Mouse (Mus musculus): ENCODE results near the gene 4933411K16Rik. TPM values are rescaled to one million over a fixed set of nuclear protein-coding genes. Genes with fewer than 3 reads are reported as not detected.

The 4933411K16Rik gene
- polyA plus RNA-seq, 1 experiment from 2014 or later, result 0.15 TPM

- no peak overlapping the region for H3K4me3 ChIP-seq
- peak overlapping the region; percentile 62 for H3K27ac ChIP-seq
- no peaks in the 10 kb centered on the region for H3K9me3 ChIP-seq
- H3K36me3 ChIP-seq, result no peaks in the 10 kb centered on the region
- no peak for DNase-seq (ENCODE audit: low spot score)
- no peaks in the 10 kb centered on the region for H3K27me3 ChIP-seq (ENCODE audit: insufficient read depth, poor library complexity, severe bottlenecking)
- H3K4me1 ChIP-seq, result peaks cover 66% of the 10 kb centered on the region
- 43% methylated on average over 4 of the region's 4 CpGs for WGBS
Observed at GRCm38 (mm10) chr19:42019011-42019522, 33.0 kb upstream of the 4933411K16Rik start.

- Histone ChIP-seq H3K9me3 (no peaks in the 10 kb centered on the region), H3K27ac (peak overlapping the region; percentile 24; the same call in 1 of the 2 replicates), H3K36me3 (no peaks in the 10 kb centered on the region), H3K27me3 (ENCODE audit: insufficient read depth, poor library complexity, severe bottlenecking) (no peaks in the 10 kb centered on the region), H3K4me1 (peaks cover 53% of the 10 kb centered on the region), H3K4me3 (no peak overlapping the region)
- DNase-seq (ENCODE audit: low spot score), result no peak
- 70% methylated on average over 10 of the region's 10 CpGs for WGBS
Observed at GRCm38 (mm10) chr19:42021681-42022541, 30.1 kb upstream of the 4933411K16Rik start.

GRCm38 (mm10) chr19:42022542-42022848 lies 29.6 kb upstream of the 4933411K16Rik start:
- no peaks in the 10 kb centered on the region for H3K9me3 ChIP-seq
- H3K36me3 ChIP-seq, result no peaks in the 10 kb centered on the region
- 61% methylated on average over 2 of the region's 2 CpGs for WGBS
- no peaks in the 10 kb centered on the region for H3K27me3 ChIP-seq (ENCODE audit: insufficient read depth, poor library complexity, severe bottlenecking)
- no peak overlapping the region; the same call in 1 of the 2 replicates for H3K27ac ChIP-seq
- DNase-seq (ENCODE audit: low spot score), result no peak
- H3K4me3 ChIP-seq, result no peak overlapping the region
- H3K4me1 ChIP-seq, result peaks cover 47% of the 10 kb centered on the region

GRCm38 (mm10) chr19:42026158-42026557 lies 25.9 kb upstream of the 4933411K16Rik start:
- 5% methylated on average over 5 of the region's 5 CpGs for WGBS
- Histone ChIP-seq H3K4me3 (no peak overlapping the region), H3K4me1 (peaks cover 26% of the 10 kb centered on the region), H3K27me3 (ENCODE audit: insufficient read depth, poor library complexity, severe bottlenecking) (no peaks in the 10 kb centered on the region), H3K27ac (no peak overlapping the region), H3K36me3 (no peaks in the 10 kb centered on the region), H3K9me3 (no peaks in the 10 kb centered on the region)
- DNase-seq (ENCODE audit: low spot score), result peak; percentile 89

GRCm38 (mm10) chr19:42031112-42031511 lies 20.9 kb upstream of the 4933411K16Rik start:
- Histone ChIP-seq H3K27me3 (ENCODE audit: insufficient read depth, poor library complexity, severe bottlenecking) (no peaks in the 10 kb centered on the region), H3K4me3 (no peak overlapping the region), H3K4me1 (peaks cover 22% of the 10 kb centered on the region), H3K9me3 (no peaks in the 10 kb centered on the region), H3K36me3 (peaks cover 18% of the 10 kb centered on the region), H3K27ac (no peak overlapping the region)
- no peak for DNase-seq (ENCODE audit: low spot score)
- WGBS, result 83% methylated on average over 5 of the region's 5 CpGs

GRCm38 (mm10) chr19:42033611-42034010 lies 18.4 kb upstream of the 4933411K16Rik start:
- DNase-seq (ENCODE audit: low spot score), result no peak
- H3K9me3 ChIP-seq, result no peaks in the 10 kb centered on the region
- H3K27me3 ChIP-seq (ENCODE audit: insufficient read depth, poor library complexity, severe bottlenecking), result no peaks in the 10 kb centered on the region
- H3K27ac ChIP-seq, result peak overlapping the region; percentile 44; the same call in 1 of the 2 replicates
- H3K4me1 ChIP-seq, result peaks cover 30% of the 10 kb centered on the region
- peaks cover 18% of the 10 kb centered on the region for H3K36me3 ChIP-seq
- H3K4me3 ChIP-seq, result no peak overlapping the region
- WGBS, result 81% methylated on average over 14 of the region's 14 CpGs

GRCm38 (mm10) chr19:42034146-42034775 lies 17.8 kb upstream of the 4933411K16Rik start:
- no peak for DNase-seq (ENCODE audit: low spot score)
- Histone ChIP-seq H3K36me3 (peaks cover 18% of the 10 kb centered on the region), H3K4me1 (peaks cover 30% of the 10 kb centered on the region), H3K4me3 (no peak overlapping the region), H3K27me3 (ENCODE audit: insufficient read depth, poor library complexity, severe bottlenecking) (peaks cover under 1% of the 10 kb centered on the region; the same call in 1 of the 2 replicates), H3K27ac (peak overlapping the region; percentile 44; the same call in 1 of the 2 replicates), H3K9me3 (no peaks in the 10 kb centered on the region)
- 78% methylated on average over 9 of the region's 9 CpGs for WGBS

- Histone ChIP-seq H3K27ac (0 out of 2 replicates have a peak overlapping the region, but pooled peaks have one; percentile 42), H3K27me3 (ENCODE audit: insufficient read depth, poor library complexity, severe bottlenecking) (peaks cover 8% of the 10 kb centered on the region), H3K36me3 (peaks cover 18% of the 10 kb centered on the region), H3K4me3 (no peak overlapping the region), H3K4me1 (peaks cover 30% of the 10 kb centered on the region), H3K9me3 (no peaks in the 10 kb centered on the region)
- DNase-seq (ENCODE audit: low spot score), result no peak
- WGBS, result 55% methylated on average over 11 of the region's 11 CpGs
Observed at GRCm38 (mm10) chr19:42034881-42035455, 17.1 kb upstream of the 4933411K16Rik start.

- H3K9me3 ChIP-seq, result no peaks in the 10 kb centered on the region
- H3K4me3 ChIP-seq, result no peak within 1 kb of the TSS
- H3K36me3 ChIP-seq, result peaks cover 18% of the 10 kb centered on the region
- H3K27ac ChIP-seq, result 0 out of 2 replicates have a peak within 1 kb of the TSS, but pooled peaks have one; percentile 42
- peak; percentile 84 for DNase-seq (ENCODE audit: low spot score)
- WGBS, result 64% methylated on average over 19 of the region's 19 CpGs
- peaks cover 15% of the 10 kb centered on the region for H3K27me3 ChIP-seq (ENCODE audit: insufficient read depth, poor library complexity, severe bottlenecking)
- H3K4me1 ChIP-seq, result peaks cover 30% of the 10 kb centered on the region
Observed at GRCm38 (mm10) chr19:42035456-42036248, 16.4 kb upstream of the 4933411K16Rik start, which contains the start of gene Ankrd2. Gene Ankrd2 (plus strand): TSS chr19:42036000.

- Histone ChIP-seq H3K27me3 (ENCODE audit: insufficient read depth, poor library complexity, severe bottlenecking) (peaks cover 15% of the 10 kb centered on the region), H3K9me3 (no peaks in the 10 kb centered on the region), H3K4me3 (no peak overlapping the region), H3K27ac (no peak overlapping the region), H3K4me1 (peaks cover 30% of the 10 kb centered on the region), H3K36me3 (peaks cover 18% of the 10 kb centered on the region)
- DNase-seq (ENCODE audit: low spot score), result no peak
- WGBS, result 77% methylated on average over 3 of the region's 3 CpGs
Observed at GRCm38 (mm10) chr19:42036357-42036756, 15.7 kb upstream of the 4933411K16Rik start.

- Histone ChIP-seq H3K4me1 (peaks cover 30% of the 10 kb centered on the region), H3K4me3 (no peak overlapping the region), H3K27ac (no peak overlapping the region), H3K27me3 (ENCODE audit: insufficient read depth, poor library complexity, severe bottlenecking) (peaks cover 23% of the 10 kb centered on the region), H3K9me3 (no peaks in the 10 kb centered on the region), H3K36me3 (peaks cover 15% of the 10 kb centered on the region)
- WGBS, result 45% methylated on average over 11 of the region's 11 CpGs
- no peak for DNase-seq (ENCODE audit: low spot score)
Observed at GRCm38 (mm10) chr19:42037167-42037702, 14.8 kb upstream of the 4933411K16Rik start.

GRCm38 (mm10) chr19:42038310-42038709 lies 13.7 kb upstream of the 4933411K16Rik start:
- no peak for DNase-seq (ENCODE audit: low spot score)
- H3K27me3 ChIP-seq (ENCODE audit: insufficient read depth, poor library complexity, severe bottlenecking), result peaks cover 26% of the 10 kb centered on the region
- peaks cover 15% of the 10 kb centered on the region for H3K36me3 ChIP-seq
- 88% methylated on average over 12 of the region's 12 CpGs for WGBS
- no peak overlapping the region for H3K4me3 ChIP-seq
- peaks cover 30% of the 10 kb centered on the region for H3K4me1 ChIP-seq
- H3K9me3 ChIP-seq, result no peaks in the 10 kb centered on the region
- H3K27ac ChIP-seq, result no peak overlapping the region
